Mouse (Mus musculus): ENCODE results near the gene Hyal2. TPM values are rescaled to one million over a fixed set of nuclear protein-coding genes. Genes with fewer than 3 reads are reported as not detected.
"Not testable (repeated sequence)": the region's sequence is repeated elsewhere in the genome, so short reads cannot be mapped to it uniquely, and the experiment has no call there.

Hyal2 gene
- polyA plus RNA-seq, 1 experiment from 2014 or later = 87.4 TPM

DNA sequence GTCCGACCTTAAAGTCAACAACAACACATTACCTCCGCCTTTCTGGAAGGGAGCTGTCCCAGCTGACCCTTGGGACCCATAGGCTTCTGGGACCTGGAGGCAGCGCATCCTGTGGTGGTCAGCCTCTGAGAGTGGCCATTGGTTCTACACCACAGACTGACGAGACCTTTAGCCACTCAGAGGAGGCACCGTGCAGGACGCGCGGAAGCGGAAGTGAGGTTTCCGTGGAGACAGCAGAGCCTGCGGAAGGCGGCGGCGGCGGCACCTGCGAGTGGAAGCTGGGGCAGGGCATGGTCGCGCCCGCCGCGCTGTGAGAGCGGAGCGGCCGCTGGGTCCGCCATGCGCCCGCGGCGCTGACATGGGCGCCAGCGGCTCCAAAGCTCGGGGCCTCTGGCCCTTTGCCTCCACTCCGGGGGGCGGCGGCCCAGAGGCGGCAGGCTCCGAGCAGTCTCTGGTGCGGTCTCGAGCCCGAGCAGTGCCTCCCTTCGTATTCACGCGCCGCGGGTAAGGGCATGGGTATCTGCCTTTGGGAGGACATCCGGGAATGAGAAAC, 4.6 kb upstream of the Hyal2 start, which contains the start of gene Tusc2:
Gene Tusc2 (plus strand): TSS at position 227 of the 553 bp plus-strand sequence.
- WGBS = 0% methylated on average over 44 of the region's 46 CpGs
- H3K36me3 ChIP-seq (ENCODE audit: control insufficient read depth, insufficient read depth) = peaks cover 37% of the 10 kb centered on the region

DNA sequence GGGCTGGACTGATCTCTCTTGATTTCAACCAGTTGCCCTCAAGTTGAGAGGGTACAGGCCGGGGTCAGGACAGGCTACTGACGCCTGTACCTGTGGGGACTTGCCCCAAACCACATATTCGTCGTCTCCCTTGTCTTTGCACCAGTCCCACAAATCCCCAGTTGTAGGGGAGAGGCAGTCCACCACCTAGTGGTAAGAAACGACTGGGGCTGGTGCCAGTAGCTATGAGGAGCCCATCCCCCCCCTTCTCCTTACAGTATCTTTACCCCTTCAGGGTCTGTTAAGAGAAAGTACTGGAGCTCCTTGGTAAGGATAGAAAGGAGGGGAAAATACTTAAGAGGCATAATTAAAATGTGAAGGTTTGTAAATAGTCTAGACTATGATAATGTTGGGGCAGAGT, 2.2 kb upstream of the Hyal2 start:
- 43% methylated on average over 5 of the region's 5 CpGs for WGBS

More for the DNA sequence above, 4.6 kb upstream of the Hyal2 start, which contains the start of gene Tusc2:
- H3K4me2 ChIP-seq (ENCODE audit: low read depth, low read length) = peak within 1 kb of the TSS; percentile 88
- H3K27me3 ChIP-seq (ENCODE audit: control insufficient read depth, insufficient read depth, low read length) = no peaks in the 10 kb centered on the region
- H3K4me1 ChIP-seq (ENCODE audit: control insufficient read depth, insufficient read depth, low read length) = peaks cover 18% of the 10 kb centered on the region
- peak within 1 kb of the TSS; percentile 96 for H3K4me3 ChIP-seq (ENCODE audit: low read length)
- no peaks in the 10 kb centered on the region for H3K9me3 ChIP-seq (replicated peaks; ENCODE audit: control insufficient read depth, low read length)
- peak within 1 kb of the TSS; percentile 71 for H3K27ac ChIP-seq (ENCODE audit: low read length)
- peak; percentile 92 for ATAC-seq (replicated peaks; ENCODE audit: extremely low read depth, insufficient read depth, low FRiP score)
- peak within 1 kb of the TSS; percentile 90 for H3K9ac ChIP-seq (ENCODE audit: low read length)

DNA sequence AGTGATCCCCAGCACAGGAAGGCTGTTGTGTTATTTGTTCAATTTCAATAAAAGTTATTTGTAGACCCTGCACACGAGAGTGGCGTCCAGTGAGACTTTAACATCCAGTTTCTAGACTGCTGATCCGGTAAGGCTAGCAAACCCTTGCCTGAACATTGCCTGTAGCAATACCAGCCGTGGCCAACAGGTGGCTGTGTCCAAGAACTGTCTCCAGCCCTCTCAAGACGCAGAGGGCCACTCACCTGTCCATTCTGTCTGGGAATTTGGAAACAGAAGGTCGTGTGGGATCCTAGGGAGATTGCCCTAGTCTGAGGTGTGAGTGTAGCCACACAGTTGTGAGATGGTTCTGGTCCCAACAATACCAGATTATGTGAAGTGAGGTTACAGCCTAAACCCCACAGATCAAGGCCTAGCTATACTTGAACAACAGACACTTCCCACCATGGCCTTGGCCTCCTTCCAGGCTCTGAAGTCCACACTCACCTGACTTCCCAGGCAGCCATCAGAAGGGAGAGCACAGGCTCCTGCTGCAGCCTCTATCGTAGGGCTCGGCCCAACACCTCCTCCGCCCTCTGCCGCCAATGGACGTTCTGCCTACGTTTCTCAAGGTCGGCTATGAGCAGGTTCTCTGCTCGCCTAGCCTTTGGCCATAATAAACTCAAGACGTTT, 1.6 kb upstream of the Hyal2 start:
- no peaks in the 10 kb centered on the region for H3K27me3 ChIP-seq (ENCODE audit: control insufficient read depth, insufficient read depth, low read length)
- H3K9me3 ChIP-seq (replicated peaks; ENCODE audit: control insufficient read depth, low read length) = no peaks in the 10 kb centered on the region
- H3K36me3 ChIP-seq (ENCODE audit: control insufficient read depth, insufficient read depth) = peaks cover 10% of the 10 kb centered on the region
- H3K4me2 ChIP-seq (ENCODE audit: low read depth, low read length) = peak overlapping the region; percentile 18; the same call in 1 of the 2 replicates
- 50% methylated on average over 15 of the region's 15 CpGs for WGBS
- no peak for ATAC-seq (replicated peaks; ENCODE audit: extremely low read depth, insufficient read depth, low FRiP score)
- H3K27ac ChIP-seq (ENCODE audit: low read length) = peak overlapping the region; percentile 93
- peaks cover 32% of the 10 kb centered on the region for H3K4me1 ChIP-seq (ENCODE audit: control insufficient read depth, insufficient read depth, low read length)
- H3K9ac ChIP-seq (ENCODE audit: low read length) = no peak overlapping the region
- H3K4me3 ChIP-seq (ENCODE audit: low read length) = peak overlapping the region; percentile 0; the same call in 1 of the 2 replicates

More for the DNA sequence above, 2.2 kb upstream of the Hyal2 start:
- H3K4me1 ChIP-seq (ENCODE audit: control insufficient read depth, insufficient read depth, low read length) = peaks cover 26% of the 10 kb centered on the region
- not testable (repeated sequence) for H3K9ac ChIP-seq (ENCODE audit: low read length); H3K4me3 ChIP-seq (ENCODE audit: low read length); ATAC-seq (replicated peaks; ENCODE audit: extremely low read depth, insufficient read depth, low FRiP score); H3K9me3 ChIP-seq (replicated peaks; ENCODE audit: control insufficient read depth, low read length); H3K27me3 ChIP-seq (ENCODE audit: control insufficient read depth, insufficient read depth, low read length)
- H3K36me3 ChIP-seq (ENCODE audit: control insufficient read depth, insufficient read depth) = peaks cover 14% of the 10 kb centered on the region
- peak overlapping the region; percentile 18; the same call in 1 of the 2 replicates for H3K4me2 ChIP-seq (ENCODE audit: low read depth, low read length)
- H3K27ac ChIP-seq (ENCODE audit: low read length) = peak overlapping the region; percentile 9

DNA sequence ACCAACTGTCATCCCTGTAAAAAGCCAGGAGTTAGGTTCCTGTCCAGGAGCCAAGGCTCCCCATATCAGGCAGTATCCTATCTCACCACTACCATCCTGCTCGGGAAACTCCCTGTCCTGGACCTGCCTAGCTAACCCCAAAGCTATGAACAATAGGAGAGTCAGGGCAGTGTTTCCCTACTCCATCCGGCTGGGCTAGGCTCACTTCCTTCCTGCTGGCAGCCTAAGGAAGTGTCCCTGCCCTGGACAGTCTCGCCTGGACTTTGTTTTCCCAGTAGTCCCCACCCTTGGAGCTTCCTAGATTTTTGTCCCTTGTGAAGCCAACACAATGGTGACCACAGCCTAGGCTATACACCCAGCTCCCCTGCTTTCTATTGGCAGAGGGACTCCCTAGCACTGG, 890 bp upstream of the Hyal2 start:
- H3K4me2 ChIP-seq (ENCODE audit: low read depth, low read length) = peak overlapping the region; percentile 75; the same call in 1 of the 2 replicates
- H3K4me3 ChIP-seq (ENCODE audit: low read length) = peak overlapping the region; percentile 0; the same call in 1 of the 2 replicates
- peak overlapping the region; percentile 93 for H3K27ac ChIP-seq (ENCODE audit: low read length)
- peak; percentile 28 for ATAC-seq (replicated peaks; ENCODE audit: extremely low read depth, insufficient read depth, low FRiP score)
- H3K4me1 ChIP-seq (ENCODE audit: control insufficient read depth, insufficient read depth, low read length) = peaks cover 38% of the 10 kb centered on the region
- no peak overlapping the region for H3K9ac ChIP-seq (ENCODE audit: low read length)
- no peaks in the 10 kb centered on the region for H3K9me3 ChIP-seq (replicated peaks; ENCODE audit: control insufficient read depth, low read length)
- WGBS = 57% methylated on average over 3 of the region's 3 CpGs
- H3K27me3 ChIP-seq (ENCODE audit: control insufficient read depth, insufficient read depth, low read length) = no peaks in the 10 kb centered on the region
- H3K36me3 ChIP-seq (ENCODE audit: control insufficient read depth, insufficient read depth) = peaks cover 8% of the 10 kb centered on the region

DNA sequence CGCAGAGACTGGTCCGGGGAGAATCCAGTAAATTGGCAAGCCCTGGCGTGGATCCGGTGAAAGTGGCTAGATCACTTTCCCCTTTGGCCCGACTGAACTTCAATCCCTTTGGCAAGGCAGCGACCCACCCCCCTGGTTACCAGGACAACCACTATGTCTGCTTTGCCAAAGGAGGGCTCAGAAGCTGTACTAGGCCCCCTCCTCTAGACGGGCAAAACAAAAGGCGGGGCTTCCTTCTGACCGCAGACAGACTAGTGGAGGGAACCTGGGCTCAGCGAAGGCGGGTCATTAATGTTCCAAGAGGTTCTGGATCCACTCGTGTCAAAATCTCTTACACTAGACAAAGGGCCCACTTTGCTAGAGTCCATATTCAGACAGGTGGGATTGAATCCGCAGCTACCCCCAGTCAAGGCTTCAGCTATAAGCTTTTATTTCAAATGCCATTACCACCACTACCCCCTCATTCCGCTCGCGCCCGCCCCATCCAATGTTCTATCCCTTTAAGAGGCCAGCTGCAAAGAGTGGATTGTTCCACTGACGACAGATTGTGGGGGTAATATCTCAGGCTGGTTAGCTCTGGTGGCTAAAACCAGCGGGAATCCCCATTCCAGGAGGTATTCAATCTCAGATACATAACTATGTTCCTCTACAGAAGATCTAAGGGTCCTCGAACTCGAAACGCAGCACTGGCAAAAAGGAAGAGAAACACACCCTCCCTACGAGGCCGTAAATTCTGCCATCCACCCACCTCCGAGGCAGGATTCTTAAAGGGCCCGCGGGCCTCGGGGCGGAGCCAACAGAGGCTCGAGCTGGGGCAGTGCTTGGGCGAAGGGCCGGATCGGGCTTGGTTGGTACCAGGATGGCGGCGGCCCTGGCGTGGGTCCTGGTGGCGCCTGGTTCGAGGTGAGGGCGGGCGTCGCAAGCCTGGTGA, 851 bp downstream of the Hyal2 start:
- Histone ChIP-seq H3K4me3 (ENCODE audit: low read length) (peak overlapping the region; percentile 87), H3K27me3 (ENCODE audit: control insufficient read depth, insufficient read depth, low read length) (no peaks in the 10 kb centered on the region), H3K4me2 (ENCODE audit: low read depth, low read length) (peak overlapping the region; percentile 75), H3K4me1 (ENCODE audit: control insufficient read depth, insufficient read depth, low read length) (peaks cover 41% of the 10 kb centered on the region), H3K9me3 (replicated peaks; ENCODE audit: control insufficient read depth, low read length) (no peaks in the 10 kb centered on the region), H3K27ac (ENCODE audit: low read length) (peak overlapping the region; percentile 93), H3K36me3 (ENCODE audit: control insufficient read depth, insufficient read depth) (peaks cover 15% of the 10 kb centered on the region), H3K9ac (ENCODE audit: low read length) (peak overlapping the region; percentile 94)
- WGBS = under 1% methylated on average over 41 of the region's 41 CpGs
- peak; percentile 79 for ATAC-seq (replicated peaks; ENCODE audit: extremely low read depth, insufficient read depth, low FRiP score)

DNA sequence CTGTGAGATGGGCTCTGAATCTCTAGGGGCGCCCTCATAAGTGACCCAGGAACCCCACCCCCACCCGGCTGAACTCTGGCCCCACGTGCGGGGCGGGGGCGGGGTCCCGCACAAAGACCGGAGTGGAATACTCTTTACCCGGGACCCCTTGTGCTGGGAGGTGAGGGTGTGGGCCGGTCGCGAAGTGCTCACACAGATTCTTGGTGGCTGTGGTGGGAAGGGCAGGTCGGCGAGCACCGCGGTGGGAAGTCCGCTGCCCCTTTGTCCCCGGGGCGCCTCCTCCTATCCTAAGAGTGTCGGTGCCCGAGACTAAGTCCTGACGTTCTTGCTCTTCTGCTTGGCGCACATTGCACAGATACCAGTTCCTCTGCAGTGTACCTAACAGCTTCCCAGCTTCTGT, 1.5 kb downstream of the Hyal2 start:
- Histone ChIP-seq H3K27ac (ENCODE audit: low read length) (peak overlapping the region; percentile 93), H3K27me3 (ENCODE audit: control insufficient read depth, insufficient read depth, low read length) (no peaks in the 10 kb centered on the region), H3K9ac (ENCODE audit: low read length) (peak overlapping the region; percentile 94), H3K4me3 (ENCODE audit: low read length) (peak overlapping the region; percentile 87), H3K4me1 (ENCODE audit: control insufficient read depth, insufficient read depth, low read length) (peaks cover 35% of the 10 kb centered on the region), H3K36me3 (ENCODE audit: control insufficient read depth, insufficient read depth) (peaks cover 15% of the 10 kb centered on the region), H3K9me3 (replicated peaks; ENCODE audit: control insufficient read depth, low read length) (no peaks in the 10 kb centered on the region), H3K4me2 (ENCODE audit: low read depth, low read length) (peak overlapping the region; percentile 75)
- WGBS = 0% methylated on average over 23 of the region's 23 CpGs
- ATAC-seq (replicated peaks; ENCODE audit: extremely low read depth, insufficient read depth, low FRiP score) = 0 out of 2 replicates have a peak, but pooled peaks have one; percentile 3

DNA sequence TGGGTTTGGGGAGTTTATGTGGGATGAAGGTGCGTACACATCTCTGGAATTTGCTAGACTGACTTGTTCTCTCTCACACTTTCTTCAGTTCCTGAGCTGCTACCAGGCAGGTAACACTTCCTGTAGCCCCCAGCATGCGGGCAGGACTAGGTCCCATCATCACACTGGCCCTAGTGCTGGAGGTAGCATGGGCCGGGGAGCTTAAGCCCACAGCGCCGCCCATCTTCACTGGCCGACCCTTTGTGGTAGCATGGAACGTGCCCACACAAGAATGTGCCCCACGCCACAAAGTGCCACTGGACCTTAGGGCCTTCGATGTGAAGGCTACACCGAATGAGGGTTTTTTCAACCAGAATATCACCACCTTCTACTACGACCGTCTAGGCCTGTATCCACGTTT, 2.3 kb downstream of the Hyal2 start:
- peaks cover 18% of the 10 kb centered on the region for H3K36me3 ChIP-seq (ENCODE audit: control insufficient read depth, insufficient read depth)
- ATAC-seq (replicated peaks; ENCODE audit: extremely low read depth, insufficient read depth, low FRiP score) = no peak
- no peak overlapping the region; the same call in 1 of the 2 replicates for H3K27ac ChIP-seq (ENCODE audit: low read length)
- peak overlapping the region; percentile 75 for H3K4me2 ChIP-seq (ENCODE audit: low read depth, low read length)
- WGBS = 43% methylated on average over 13 of the region's 13 CpGs
- peaks cover 34% of the 10 kb centered on the region for H3K4me1 ChIP-seq (ENCODE audit: control insufficient read depth, insufficient read depth, low read length)
- H3K9me3 ChIP-seq (replicated peaks; ENCODE audit: control insufficient read depth, low read length) = no peaks in the 10 kb centered on the region
- peak overlapping the region; percentile 94 for H3K9ac ChIP-seq (ENCODE audit: low read length)
- H3K27me3 ChIP-seq (ENCODE audit: control insufficient read depth, insufficient read depth, low read length) = no peaks in the 10 kb centered on the region
- H3K4me3 ChIP-seq (ENCODE audit: low read length) = peak overlapping the region; percentile 87

DNA sequence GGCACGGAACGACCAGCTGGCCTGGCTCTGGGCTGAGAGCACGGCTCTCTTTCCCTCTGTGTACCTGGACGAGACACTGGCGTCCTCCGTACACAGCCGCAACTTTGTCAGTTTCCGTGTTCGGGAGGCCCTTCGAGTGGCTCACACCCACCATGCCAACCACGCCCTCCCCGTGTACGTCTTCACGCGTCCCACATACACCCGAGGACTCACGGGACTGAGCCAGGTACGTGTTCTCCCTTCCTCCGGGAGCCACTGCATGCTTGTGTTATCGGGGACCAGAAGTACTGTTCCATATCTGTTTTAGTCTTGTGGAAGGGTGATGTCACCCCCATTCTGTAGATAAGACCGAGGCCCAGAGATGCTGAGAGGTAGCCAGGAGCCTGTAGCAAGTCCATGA, 3.1 kb downstream of the Hyal2 start:
- H3K36me3 ChIP-seq (ENCODE audit: control insufficient read depth, insufficient read depth) = peaks cover 18% of the 10 kb centered on the region
- H3K9me3 ChIP-seq (replicated peaks; ENCODE audit: control insufficient read depth, low read length) = no peaks in the 10 kb centered on the region
- peaks cover 35% of the 10 kb centered on the region for H3K4me1 ChIP-seq (ENCODE audit: control insufficient read depth, insufficient read depth, low read length)
- ATAC-seq (replicated peaks; ENCODE audit: extremely low read depth, insufficient read depth, low FRiP score) = no peak
- H3K27me3 ChIP-seq (ENCODE audit: control insufficient read depth, insufficient read depth, low read length) = no peaks in the 10 kb centered on the region
- 61% methylated on average over 21 of the region's 21 CpGs for WGBS
- H3K4me2 ChIP-seq (ENCODE audit: low read depth, low read length) = peak overlapping the region; percentile 75
- peak overlapping the region; percentile 16; the same call in 1 of the 2 replicates for H3K27ac ChIP-seq (ENCODE audit: low read length)
- peak overlapping the region; percentile 9 for H3K9ac ChIP-seq (ENCODE audit: low read length)
- peak overlapping the region; percentile 87 for H3K4me3 ChIP-seq (ENCODE audit: low read length)

All from heart, embryonic 16.5 days (tissue).